Mouse (Mus musculus) hindbrain, embryonic 14.5 days (tissue): Measurements from ENCODE around the gene Hrh2. TPM values are rescaled to one million over a fixed set of nuclear protein-coding genes. Genes with fewer than 3 reads are reported as not detected.

Experiments
- ATAC-seq: fragments of 200-750 bp; cut with Nextera tagmentation; 2 replicates; pipeline ENCODE4 v1.8.0; 2017; ENCODE audit warnings: moderate number of reproducible peaks, mild to moderate bottlenecking, moderate TSS enrichment, moderate library complexity; ENCODE audit not compliant: low FRiP score
- DNase-seq: peaks from one replicate; pipeline ENCODE4 v3.0.0-alpha.2; 2015; ENCODE audit warnings: low spot score
- H3K27ac ChIP-seq: fragments of 300-500 bp; sonication (generic); 2 replicates; pipeline ENCODE4 v1.5.1; 2014; ENCODE audit warnings: mild to moderate bottlenecking, moderate library complexity
- H3K27me3 ChIP-seq: fragments of 300-500 bp; sonication (generic); 2 replicates; pipeline ENCODE4 v1.6.1; 2014; ENCODE audit warnings: mild to moderate bottlenecking, low read length, mixed read lengths; ENCODE audit not compliant: control insufficient read depth, insufficient read depth
- H3K36me3 ChIP-seq: fragments of 300-500 bp; sonication (generic); replicated peaks from 2 replicates; pipeline ENCODE4 v1.6.1; 2014; ENCODE audit not compliant: control insufficient read depth, insufficient read depth
- H3K4me1 ChIP-seq: fragments of 300-500 bp; sonication (generic); replicated peaks from 2 replicates; pipeline ENCODE4 v1.6.1; 2014; ENCODE audit warnings: antibody characterized with exemption, low read length, mixed read lengths; ENCODE audit not compliant: control insufficient read depth, insufficient read depth
- H3K4me2 ChIP-seq: fragments of 300-500 bp; sonication (generic); replicated peaks from 2 replicates; pipeline ENCODE4 v1.6.1; 2014; ENCODE audit warnings: mild to moderate bottlenecking, moderate library complexity
- H3K4me3 ChIP-seq: fragments of 300-500 bp; sonication (generic); replicated peaks from 2 replicates; pipeline ENCODE4 v1.5.1; 2014; ENCODE audit warnings: mild to moderate bottlenecking, low read length
- H3K9ac ChIP-seq: fragments of 300-500 bp; sonication (generic); 2 replicates; pipeline ENCODE4 v1.6.1; 2014
- H3K9me3 ChIP-seq: fragments of 300-500 bp; sonication (generic); 2 replicates; pipeline ENCODE4 v1.6.1; 2016; ENCODE audit warnings: low read length; ENCODE audit not compliant: control insufficient read depth
- WGBS: fragments of 180-500 bp; shearing (Covaris S2); extraction: QIAGEN DNeasy Blood & Tissue Kit; methylation state at CpG from one replicate; pipeline ENCODE4 v1.1.7; 2014; 5-methylcytosine and 5-hydroxymethylcytosine counted together
- polyA plus RNA-seq: library from polyadenylated mRNA; unstranded; fragments of >200 nt; fragmentation: Nextera tagmentation; extraction: Ambion mirVana; gene quantifications from 2 replicates; pipeline ENCODE4 v1.2.1, GENCODE M21; 2014

Hrh2 gene
- polyA plus RNA-seq: 0.76 and 0.90 TPM in 2 replicates

GRCm38 (mm10) chr13:54192021-54192481 is at the start of gene Hrh2:
Hrh2 (plus strand) TSS chr13:54192129.
- peak within 1 kb of the TSS; percentile 44 for H3K4me3 ChIP-seq
- DNase-seq (peak; percentile 27), ATAC-seq (no peak)
- no peaks in the 10 kb centered on the region for H3K9me3 ChIP-seq
- H3K4me2 ChIP-seq: peak within 1 kb of the TSS; percentile 77
- no peak within 1 kb of the TSS for H3K27ac ChIP-seq
- 1% methylated on average over 31 of the region's 31 CpGs for WGBS
- H3K36me3 ChIP-seq: no peaks in the 10 kb centered on the region
- peaks cover 8% of the 10 kb centered on the region for H3K27me3 ChIP-seq
- H3K9ac ChIP-seq: peak within 1 kb of the TSS; percentile 67
- H3K4me1 ChIP-seq: no peaks in the 10 kb centered on the region

- no peaks in the 10 kb centered on the region for H3K9me3 ChIP-seq
- no peak overlapping the region for H3K4me3 ChIP-seq
- DNase-seq: no peak
- H3K4me2 ChIP-seq: no peak overlapping the region
- ATAC-seq: no peak
- H3K36me3 ChIP-seq: no peaks in the 10 kb centered on the region
- H3K27ac ChIP-seq: 0 out of 2 replicates have a peak overlapping the region, but pooled peaks have one; percentile 32
- H3K4me1 ChIP-seq: peaks cover 10% of the 10 kb centered on the region; the same call in 1 of the 2 replicates
- no peak overlapping the region for H3K9ac ChIP-seq
- H3K27me3 ChIP-seq: no peaks in the 10 kb centered on the region
- WGBS: 25% methylated on average over 5 of the region's 5 CpGs
These were observed 48.1 kb upstream of the Hrh2 start for GRCm38 (mm10) chr13:54143788-54144187.

- H3K4me3 ChIP-seq: no peak overlapping the region
- H3K27me3 ChIP-seq: no peaks in the 10 kb centered on the region
- no peak overlapping the region for H3K27ac ChIP-seq
- no peak overlapping the region for H3K9ac ChIP-seq
- WGBS: 44% methylated on average over 5 of the region's 5 CpGs
- ATAC-seq: no peak
- peaks cover 10% of the 10 kb centered on the region; the same call in 1 of the 2 replicates for H3K4me1 ChIP-seq
- no peaks in the 10 kb centered on the region for H3K36me3 ChIP-seq
- no peak overlapping the region for H3K4me2 ChIP-seq
- DNase-seq: no peak
- no peaks in the 10 kb centered on the region for H3K9me3 ChIP-seq
These were observed 47.3 kb upstream of the Hrh2 start for GRCm38 (mm10) chr13:54144624-54145023.

GRCm38 (mm10) chr13:54147328-54147727 is 44.6 kb upstream of the Hrh2 start:
- ATAC-seq (no peak), DNase-seq (no peak)
- Histone ChIP-seq H3K4me3 (no peak overlapping the region), H3K9ac (no peak overlapping the region), H3K36me3 (no peaks in the 10 kb centered on the region), H3K4me1 (peaks cover 10% of the 10 kb centered on the region; the same call in 1 of the 2 replicates), H3K27ac (no peak overlapping the region), H3K9me3 (no peaks in the 10 kb centered on the region), H3K4me2 (no peak overlapping the region), H3K27me3 (no peaks in the 10 kb centered on the region)
- WGBS: 79% methylated on average over 1 of the region's 1 CpGs

GRCm38 (mm10) chr13:54152421-54152820 is 39.5 kb upstream of the Hrh2 start:
- 96% methylated on average over 1 of the region's 1 CpGs for WGBS

GRCm38 (mm10) chr13:54152911-54153310 is 39.0 kb upstream of the Hrh2 start:
- Histone ChIP-seq H3K36me3 (no peaks in the 10 kb centered on the region), H3K27ac (no peak overlapping the region), H3K4me3 (no peak overlapping the region), H3K4me1 (no peaks in the 10 kb centered on the region), H3K4me2 (0 out of 2 replicates have a peak overlapping the region, but pooled peaks have one; percentile 2), H3K9me3 (no peaks in the 10 kb centered on the region), H3K9ac (no peak overlapping the region), H3K27me3 (no peaks in the 10 kb centered on the region)
- WGBS: 55% methylated on average over 7 of the region's 7 CpGs
- ATAC-seq (no peak), DNase-seq (no peak)

More at GRCm38 (mm10) chr13:54152421-54152820, 39.5 kb upstream of the Hrh2 start:
- ATAC-seq: no peak
- H3K9ac ChIP-seq: no peak overlapping the region
- H3K4me3 ChIP-seq: no peak overlapping the region
- no peak for DNase-seq
- no peaks in the 10 kb centered on the region for H3K27me3 ChIP-seq
- no peak overlapping the region for H3K27ac ChIP-seq
- H3K36me3 ChIP-seq: no peaks in the 10 kb centered on the region
- H3K4me1 ChIP-seq: no peaks in the 10 kb centered on the region
- H3K9me3 ChIP-seq: no peaks in the 10 kb centered on the region
- no peak overlapping the region for H3K4me2 ChIP-seq

- H3K4me2 ChIP-seq: no peak overlapping the region
- no peaks in the 10 kb centered on the region for H3K36me3 ChIP-seq
- H3K27ac ChIP-seq: no peak overlapping the region
- no peaks in the 10 kb centered on the region for H3K9me3 ChIP-seq
- no peak overlapping the region for H3K4me3 ChIP-seq
- peaks cover under 1% of the 10 kb centered on the region; the same call in 1 of the 2 replicates for H3K4me1 ChIP-seq
- DNase-seq: no peak
- ATAC-seq: no peak
- WGBS: 20% methylated on average over 9 of the region's 9 CpGs
- no peaks in the 10 kb centered on the region for H3K27me3 ChIP-seq
- H3K9ac ChIP-seq: no peak overlapping the region
These were observed 38.2 kb upstream of the Hrh2 start for GRCm38 (mm10) chr13:54153672-54154218.

- no peak for ATAC-seq
- Histone ChIP-seq H3K9ac (no peak overlapping the region), H3K27ac (no peak overlapping the region), H3K4me2 (no peak overlapping the region), H3K4me3 (no peak overlapping the region), H3K27me3 (no peaks in the 10 kb centered on the region), H3K9me3 (no peaks in the 10 kb centered on the region), H3K4me1 (peaks cover 13% of the 10 kb centered on the region), H3K36me3 (no peaks in the 10 kb centered on the region)
- 92% methylated on average over 2 of the region's 2 CpGs for WGBS
- no peak for DNase-seq
These were observed 36.1 kb upstream of the Hrh2 start for GRCm38 (mm10) chr13:54155822-54156221.

- no peak for ATAC-seq
- WGBS: 5% methylated on average over 7 of the region's 7 CpGs
These were observed 32.7 kb upstream of the Hrh2 start for GRCm38 (mm10) chr13:54159256-54159655.

More at GRCm38 (mm10) chr13:54159256-54159655, 32.7 kb upstream of the Hrh2 start:
- Histone ChIP-seq H3K9ac (no peak overlapping the region), H3K27ac (no peak overlapping the region), H3K4me2 (no peak overlapping the region), H3K9me3 (no peaks in the 10 kb centered on the region), H3K36me3 (no peaks in the 10 kb centered on the region), H3K27me3 (no peaks in the 10 kb centered on the region), H3K4me1 (peaks cover 13% of the 10 kb centered on the region), H3K4me3 (no peak overlapping the region)
- DNase-seq: no peak
